ENCODE assay signal across 18 mouse cellular contexts in genomic region chr2:179969137-179969536, GRCm38 (mm10).
"Had no signal": no experiment of that assay in that cellular context is flagged by ENCODE, and none has a peak within 500 bp of the region (broad histone marks: within the 10 kb centered on the region; RNA-seq: fewer than 3 reads in every experiment).

No protein-coding gene starts in this region.

- H3K27me3 ChIP-seq: limb, embryonic 13.5 days; liver, embryonic 12.5 days; liver, embryonic 15.5 days; lung, embryonic 15.5 days; megakaryocyte, embryonic 14.5 days had no signal

- H3K9ac ChIP-seq: limb, embryonic 13.5 days; liver, embryonic 12.5 days; liver, embryonic 15.5 days; lung, embryonic 15.5 days had no signal

- H3K9me3 ChIP-seq: limb, embryonic 10.5 days; limb, embryonic 13.5 days; liver, embryonic 12.5 days; liver, embryonic 15.5 days; lung, embryonic 15.5 days; megakaryocyte, embryonic 14.5 days; midbrain, embryonic 10.5 days had no signal

- H3K4me2 ChIP-seq: limb, embryonic 13.5 days; liver, embryonic 12.5 days; liver, embryonic 15.5 days; lung, embryonic 15.5 days had no signal

- ATAC-seq: liver, embryonic 12.5 days had no signal

- H3K4me3 ChIP-seq: layer of hippocampus, adult 2 months; limb, embryonic 10.5 days; limb, embryonic 13.5 days; liver, embryonic 12.5 days; liver, embryonic 15.5 days; lung, embryonic 15.5 days; megakaryocyte, embryonic 14.5 days; midbrain, embryonic 10.5 days had no signal

- DNase-seq: kidney, adult 11 months; kidney, adult 9 months; layer of hippocampus, adult 9-11 months; liver; lung, adult 18-20 months; lung, postnatal 10 days; lung, postnatal 36 days; midbrain, embryonic 14.5 days; thymus, adult 18-20 months; thymus, postnatal 36 days had no signal

- H3K27ac ChIP-seq: layer of hippocampus, adult 2 months; limb, embryonic 10.5 days; limb, embryonic 13.5 days; liver, embryonic 12.5 days; liver, embryonic 15.5 days; lung, embryonic 15.5 days; midbrain, embryonic 10.5 days had no signal

- H3K36me3 ChIP-seq: limb, embryonic 10.5 days; limb, embryonic 13.5 days; liver, embryonic 12.5 days; liver, embryonic 15.5 days; lung, embryonic 15.5 days; midbrain, embryonic 10.5 days had no signal
